Mouse (Mus musculus): ENCODE results near the gene Scarb1. TPM values are rescaled to one million over a fixed set of nuclear protein-coding genes. Genes with fewer than 3 reads are reported as not detected.

Scarb1 gene
- polyA plus RNA-seq, 1 experiment = 13.2 TPM

- WGBS = 48% methylated on average over 18 of the region's 18 CpGs
- no peak for DNase-seq (ENCODE audit: low read depth, low spot score)
These were observed 1.7 kb downstream of the Scarb1 start for GRCm38 (mm10) chr5:125339108-125339751.

GRCm38 (mm10) chr5:125337526-125337925 is 3.4 kb downstream of the Scarb1 start:
- WGBS = 83% methylated on average over 7 of the region's 7 CpGs
- DNase-seq (ENCODE audit: low read depth, low spot score) = no peak

GRCm38 (mm10) chr5:125337012-125337411 is 3.9 kb downstream of the Scarb1 start:
- WGBS = 66% methylated on average over 9 of the region's 9 CpGs
- DNase-seq (ENCODE audit: low read depth, low spot score) = no peak

GRCm38 (mm10) chr5:125333009-125333408 is 7.9 kb downstream of the Scarb1 start:
- no peak for DNase-seq (ENCODE audit: low read depth, low spot score)
- WGBS = 80% methylated on average over 6 of the region's 6 CpGs

GRCm38 (mm10) chr5:125332333-125332732 is 8.6 kb downstream of the Scarb1 start:
- no peak for DNase-seq (ENCODE audit: low read depth, low spot score)
- 82% methylated on average over 4 of the region's 4 CpGs for WGBS

- no peak for DNase-seq (ENCODE audit: low read depth, low spot score)
- WGBS = 67% methylated on average over 3 of the region's 3 CpGs
These were observed 9.1 kb downstream of the Scarb1 start for GRCm38 (mm10) chr5:125331811-125332210.

- 72% methylated on average over 3 of the region's 3 CpGs for WGBS
- DNase-seq (ENCODE audit: low read depth, low spot score) = no peak
These were observed 9.8 kb downstream of the Scarb1 start for GRCm38 (mm10) chr5:125331094-125331493.

DNA sequence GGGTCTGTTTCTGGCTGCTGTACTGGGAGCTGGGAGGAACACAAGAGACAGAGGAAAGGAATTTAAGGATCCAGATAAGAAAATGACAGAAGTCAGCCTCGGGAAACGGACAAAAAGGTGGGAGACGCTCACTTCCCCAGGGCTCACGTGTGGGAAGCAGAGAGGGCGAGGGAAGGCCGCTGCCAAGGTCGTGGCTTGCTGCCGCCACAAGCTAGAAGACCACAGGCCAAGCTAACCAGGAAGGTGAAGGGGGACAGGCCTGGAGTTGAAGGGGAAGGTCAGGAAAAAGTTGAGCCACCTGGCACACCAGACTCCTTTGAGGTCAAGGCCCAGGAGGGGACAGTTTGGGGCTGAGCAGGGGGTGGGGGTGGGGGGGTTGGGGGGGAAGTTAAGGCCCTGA is 10.2 kb downstream of the Scarb1 start:
- no peak for DNase-seq (ENCODE audit: low read depth, low spot score)
- WGBS = 83% methylated on average over 8 of the region's 8 CpGs

DNA sequence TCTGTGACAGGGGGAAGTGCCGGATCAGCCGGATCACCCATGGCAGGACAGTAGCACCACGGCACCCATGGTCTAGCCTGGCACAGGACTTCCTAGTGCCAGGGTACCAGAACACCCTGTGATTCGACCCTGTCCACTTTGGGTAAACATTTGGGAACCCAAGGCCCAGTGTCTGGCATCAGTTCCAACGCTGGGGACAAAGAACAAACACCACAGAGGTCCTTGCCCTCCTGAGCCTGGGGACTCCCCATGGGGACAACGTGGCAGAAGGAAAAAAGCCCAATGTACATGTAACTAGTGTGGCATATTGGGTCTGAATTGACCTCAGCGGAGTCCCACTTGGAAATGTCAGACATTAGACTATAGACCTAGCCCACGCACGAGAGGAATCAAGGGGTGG is 10.7 kb downstream of the Scarb1 start:
- DNase-seq (ENCODE audit: low read depth, low spot score) = no peak
- WGBS = 73% methylated on average over 9 of the region's 9 CpGs

DNA sequence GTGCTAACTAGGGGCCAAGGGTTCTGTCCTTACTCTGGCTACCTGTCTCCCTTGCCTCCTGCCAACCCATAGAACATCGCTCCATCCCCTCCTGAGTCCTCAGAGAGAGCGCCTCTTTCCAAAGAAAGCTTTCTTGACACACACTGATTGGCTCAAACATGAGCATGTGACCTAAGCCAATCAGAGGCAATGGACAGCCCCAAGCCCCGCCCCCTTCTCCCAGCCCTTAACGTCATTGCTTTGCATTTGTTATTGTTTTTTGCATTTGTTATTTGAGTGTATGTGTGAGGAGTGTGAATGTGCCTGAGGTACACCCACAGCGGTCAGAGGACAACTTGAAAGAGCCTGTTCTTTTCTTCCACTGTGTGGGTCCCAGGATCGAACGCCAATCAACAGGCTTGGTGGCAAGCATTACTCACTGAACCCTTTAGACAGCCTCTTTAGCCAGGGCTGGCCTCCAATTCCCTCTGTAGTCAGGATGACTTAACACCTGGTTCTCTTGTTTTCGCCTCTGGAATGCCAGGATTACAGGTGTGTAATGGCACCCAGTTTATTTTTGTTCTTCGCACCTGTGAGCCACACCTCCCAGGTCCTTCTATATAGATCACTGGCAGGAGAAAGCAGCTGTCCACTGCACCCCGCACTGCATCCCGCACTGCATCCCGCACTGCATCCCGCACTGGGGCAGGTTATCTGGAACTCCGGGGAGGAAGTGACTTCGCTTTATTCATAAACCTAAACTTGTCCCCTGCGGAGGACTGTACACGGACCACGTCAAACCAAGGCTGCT is 13.1 kb downstream of the Scarb1 start:
- WGBS = 70% methylated on average over 18 of the region's 18 CpGs
- DNase-seq (ENCODE audit: low read depth, low spot score) = no peak

GRCm38 (mm10) chr5:125326351-125326750 is 14.5 kb downstream of the Scarb1 start:
- no peak for DNase-seq (ENCODE audit: low read depth, low spot score)
- WGBS = 84% methylated on average over 8 of the region's 8 CpGs

- DNase-seq (ENCODE audit: low read depth, low spot score) = no peak
These were observed 15.0 kb downstream of the Scarb1 start for GRCm38 (mm10) chr5:125325931-125326330.

DNA sequence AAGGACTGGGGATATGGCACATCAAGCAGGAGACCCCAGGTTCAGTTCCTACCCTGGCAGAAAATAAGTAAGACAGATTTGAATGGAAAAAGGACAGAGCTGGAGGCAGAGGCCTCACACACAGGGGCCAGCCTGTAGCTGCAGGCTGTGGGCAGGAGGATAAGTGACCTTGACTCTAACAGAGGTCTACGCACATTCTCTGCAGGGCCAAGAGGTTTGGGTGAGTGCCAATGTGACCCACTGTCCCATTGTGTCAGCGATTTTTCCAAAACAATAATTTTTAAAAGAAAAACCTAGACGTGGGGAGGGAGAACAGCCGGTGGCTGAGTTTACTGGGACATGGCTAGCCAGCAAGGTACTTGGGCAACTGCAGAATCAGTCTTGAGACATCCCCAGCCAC is 15.6 kb downstream of the Scarb1 start:
- no peak for DNase-seq (ENCODE audit: low read depth, low spot score)
- 86% methylated on average over 4 of the region's 4 CpGs for WGBS

More at GRCm38 (mm10) chr5:125325931-125326330, 15.0 kb downstream of the Scarb1 start:
- 73% methylated on average over 11 of the region's 11 CpGs for WGBS

- WGBS = 66% methylated on average over 7 of the region's 7 CpGs
- no peak for DNase-seq (ENCODE audit: low read depth, low spot score)
These were observed 16.9 kb downstream of the Scarb1 start for GRCm38 (mm10) chr5:125323939-125324480.

- WGBS = 87% methylated on average over 6 of the region's 6 CpGs
- no peak for DNase-seq (ENCODE audit: low read depth, low spot score)
These were observed 17.8 kb downstream of the Scarb1 start for GRCm38 (mm10) chr5:125323128-125323527.

DNA sequence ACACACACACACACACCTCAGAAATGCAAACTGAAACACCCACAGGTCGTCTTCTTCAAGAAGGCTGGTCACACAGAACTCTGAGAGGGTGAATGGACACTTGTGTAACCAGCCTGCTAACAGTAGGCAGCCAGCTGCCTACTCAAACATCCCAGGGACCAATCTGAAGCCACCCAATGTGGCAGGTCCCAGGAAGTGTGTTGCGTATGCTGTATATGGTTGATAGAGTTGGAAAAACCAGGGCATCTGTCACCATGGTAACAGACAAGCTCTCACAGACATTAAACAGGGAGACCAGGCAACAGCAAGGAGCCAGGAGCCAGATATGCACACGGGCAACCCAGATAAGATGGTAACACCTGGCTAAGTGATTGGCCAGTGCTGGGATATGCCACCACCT is 19.1 kb downstream of the Scarb1 start:
- WGBS = 57% methylated on average over 3 of the region's 3 CpGs
- DNase-seq (ENCODE audit: low read depth, low spot score) = no peak

DNA sequence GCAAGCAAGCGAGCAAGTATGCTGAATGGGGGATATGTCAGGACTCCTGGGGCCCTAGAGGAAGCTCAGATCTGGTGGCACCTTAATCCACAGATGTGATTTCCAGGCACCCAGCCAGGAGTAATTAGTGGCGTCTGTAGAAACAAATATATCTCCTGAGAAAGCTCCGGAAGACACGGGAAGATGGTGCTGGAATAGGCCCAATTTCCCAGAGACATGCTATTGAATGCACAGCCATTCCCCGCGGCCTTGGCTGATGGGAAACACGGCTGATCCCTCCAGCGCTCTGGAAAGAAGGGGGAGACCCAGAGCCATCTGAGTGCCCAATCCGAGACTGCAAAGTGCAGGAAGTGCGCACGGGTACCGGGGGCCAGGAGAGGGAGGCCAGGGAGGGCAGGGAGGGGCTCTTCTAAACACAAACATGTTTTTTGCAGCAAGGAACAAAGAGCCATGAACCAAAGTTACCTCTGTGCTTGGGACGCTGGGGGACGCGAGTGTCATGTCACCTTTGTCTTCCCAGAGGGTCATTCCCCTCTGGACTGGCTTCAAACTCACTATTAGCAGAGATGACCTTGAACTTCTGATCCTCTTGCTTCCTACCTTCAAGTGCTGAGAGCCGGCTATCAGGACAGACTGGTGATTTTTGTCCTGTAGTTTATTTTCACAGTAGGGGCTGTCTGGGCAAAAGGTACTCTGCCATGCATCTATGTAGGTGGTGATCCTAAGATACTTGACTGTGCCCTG is 21.7 kb downstream of the Scarb1 start:
- no peak for DNase-seq (ENCODE audit: low read depth, low spot score)
- WGBS = 61% methylated on average over 16 of the region's 16 CpGs

GRCm38 (mm10) chr5:125317953-125318352 is 22.9 kb downstream of the Scarb1 start:
- WGBS = 90% methylated on average over 8 of the region's 8 CpGs
- no peak for DNase-seq (ENCODE audit: low read depth, low spot score)

GRCm38 (mm10) chr5:125317296-125317695 is 23.6 kb downstream of the Scarb1 start:
- 84% methylated on average over 7 of the region's 7 CpGs for WGBS
- no peak for DNase-seq (ENCODE audit: low read depth, low spot score)

- DNase-seq (ENCODE audit: low read depth, low spot score) = no peak
- 50% methylated on average over 2 of the region's 2 CpGs for WGBS
These were observed 24.1 kb downstream of the Scarb1 start for GRCm38 (mm10) chr5:125316771-125317170.
